Mouse (Mus musculus) inflammation-experienced regulatory T-cells, adult 6 months (primary cell): ENCODE measurements around the gene 1700031F05Rik. TPM values are rescaled to one million over a fixed set of nuclear protein-coding genes. Genes with fewer than 3 reads are reported as not detected.
"Not testable (repeated sequence)": the region's sequence is repeated elsewhere in the genome, so short reads cannot be mapped to it uniquely, and the experiment has no call there.

ENCODE experiments used
- ATAC-seq: one replicate; pipeline ENCODE4 v1.8.0; 2017
- polyA plus RNA-seq, 3 experiments: library from polyadenylated mRNA; unstranded; fragments of 100-300 nt; shearing (Covaris generic); gene quantifications; one replicate each; pipeline ENCODE4 v1.2.1; 2017

The 1700031F05Rik gene
- not detected for polyA plus RNA-seq

DNA sequence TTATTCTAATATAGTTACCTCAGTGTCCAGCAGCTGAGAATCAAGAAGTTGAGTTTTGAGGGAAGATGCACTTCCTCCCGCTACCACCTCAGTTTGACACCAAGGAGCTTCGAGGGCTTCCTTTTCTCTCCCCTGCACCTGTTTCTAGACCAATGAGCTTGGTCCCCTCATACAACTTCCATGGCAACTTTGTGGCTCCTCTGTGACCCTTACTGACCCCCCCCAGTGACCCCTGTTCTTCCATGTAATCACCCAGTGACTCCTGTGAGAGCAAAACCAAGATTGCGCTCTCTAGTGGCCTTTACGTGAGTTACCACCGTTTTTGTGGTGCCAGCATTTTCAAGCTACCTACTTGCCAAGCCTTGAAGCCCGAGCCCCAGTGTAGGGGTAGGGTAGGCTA, at the start of gene 1700031F05Rik:
1700031F05Rik (minus strand) TSS at position 101 of the 400 bp plus-strand sequence.
- no peak for ATAC-seq

DNA sequence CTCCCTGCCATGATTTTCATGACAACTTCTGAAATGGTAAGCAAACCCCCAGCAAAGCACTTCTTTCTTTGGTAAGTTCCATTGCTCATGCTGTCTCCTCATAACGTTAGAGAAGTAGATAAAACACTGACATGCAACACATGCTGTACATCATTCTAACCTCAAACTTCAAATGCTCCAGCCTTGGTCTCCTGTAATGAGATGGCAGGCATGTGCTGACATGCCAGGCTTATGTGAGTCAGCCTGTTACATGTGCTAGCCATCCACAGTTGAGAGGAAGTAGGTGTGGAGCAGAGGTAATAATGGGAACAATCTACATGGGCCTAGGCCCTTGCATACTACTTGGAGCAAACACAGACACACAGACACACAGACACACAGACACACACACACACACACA, 47.1 kb upstream of the 1700031F05Rik start:
- not testable (repeated sequence) for ATAC-seq

- ATAC-seq: not testable (repeated sequence)
Measured at GRCm38 (mm10) chrX:102908587-102908986, 40.8 kb upstream of the 1700031F05Rik start, which contains the start of the genes Dmrtc1a and 1700011M02Rik. Dmrtc1a (minus strand) TSS chrX:102908687. 1700011M02Rik (plus strand) TSS chrX:102908905.

DNA sequence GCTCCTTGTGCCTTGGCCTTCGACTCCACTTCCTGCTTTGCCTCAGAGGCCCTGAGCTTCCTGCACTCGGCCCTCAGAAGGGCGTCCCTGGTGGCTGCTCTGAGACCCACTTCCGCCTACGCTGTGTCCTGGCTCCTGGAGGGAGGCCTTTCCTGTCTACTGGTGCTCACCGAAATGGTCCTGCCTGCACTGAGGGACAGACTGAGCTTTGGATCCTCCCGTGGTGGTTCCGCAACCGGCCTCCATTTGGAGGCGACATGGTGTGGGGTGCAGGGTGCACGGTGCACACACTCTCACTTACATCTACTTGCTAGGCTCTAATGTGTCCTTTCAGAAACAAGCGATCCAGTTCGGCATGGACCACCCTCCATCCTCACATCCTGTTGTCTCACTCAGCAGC, 13.3 kb downstream of the 1700031F05Rik start, which contains the start of gene Dmrtc1c2:
Dmrtc1c2 (minus strand) TSS at position 101 of the 400 bp plus-strand sequence.
- ATAC-seq: not testable (repeated sequence)

- no peak for ATAC-seq
Measured at GRCm38 (mm10) chrX:102812311-102812710, 55.5 kb downstream of the 1700031F05Rik start.

Other genes with a start within 250 kb of the 1700031F05Rik start
- gene Phka1, start 223.7 kb downstream of the 1700031F05Rik start, polyA plus RNA-seq: under 1 TPM in 1 of 3 experiments, not detected in 2; 0.09 TPM
- gene Gm3880, start 181.0 kb downstream of the 1700031F05Rik start, polyA plus RNA-seq: not detected
- not detected for gene Gm9112, start 160.3 kb downstream of the 1700031F05Rik start, polyA plus RNA-seq
- gene Dmrtc1b, start 160.1 kb downstream of the 1700031F05Rik start, polyA plus RNA-seq: not detected
- gene Dmrtc1c1, start 65.0 kb downstream of the 1700031F05Rik start, polyA plus RNA-seq: not detected
- not detected for gene Dmrtc1c2, start 13.4 kb downstream of the 1700031F05Rik start, polyA plus RNA-seq
- not detected for gene Dmrtc1a, start 40.7 kb upstream of the 1700031F05Rik start, polyA plus RNA-seq
- not detected for gene 1700011M02Rik, start 40.9 kb upstream of the 1700031F05Rik start, polyA plus RNA-seq
- not detected for gene 1700018G05Rik, start 60.4 kb upstream of the 1700031F05Rik start, polyA plus RNA-seq